Mouse (Mus musculus): ENCODE data around the gene Unk. TPM values are rescaled to one million over a fixed set of nuclear protein-coding genes. Genes with fewer than 3 reads are reported as not detected.
A peak's percentile ranks its signal among the peaks of the same experiment; 100 is the strongest.
"Not testable (repeated sequence)": the region's sequence is repeated elsewhere in the genome, so short reads cannot be mapped to it uniquely, and the experiment has no call there.

The Unk gene
- polyA plus RNA-seq, 1 experiment = 48.1 TPM

DNA sequence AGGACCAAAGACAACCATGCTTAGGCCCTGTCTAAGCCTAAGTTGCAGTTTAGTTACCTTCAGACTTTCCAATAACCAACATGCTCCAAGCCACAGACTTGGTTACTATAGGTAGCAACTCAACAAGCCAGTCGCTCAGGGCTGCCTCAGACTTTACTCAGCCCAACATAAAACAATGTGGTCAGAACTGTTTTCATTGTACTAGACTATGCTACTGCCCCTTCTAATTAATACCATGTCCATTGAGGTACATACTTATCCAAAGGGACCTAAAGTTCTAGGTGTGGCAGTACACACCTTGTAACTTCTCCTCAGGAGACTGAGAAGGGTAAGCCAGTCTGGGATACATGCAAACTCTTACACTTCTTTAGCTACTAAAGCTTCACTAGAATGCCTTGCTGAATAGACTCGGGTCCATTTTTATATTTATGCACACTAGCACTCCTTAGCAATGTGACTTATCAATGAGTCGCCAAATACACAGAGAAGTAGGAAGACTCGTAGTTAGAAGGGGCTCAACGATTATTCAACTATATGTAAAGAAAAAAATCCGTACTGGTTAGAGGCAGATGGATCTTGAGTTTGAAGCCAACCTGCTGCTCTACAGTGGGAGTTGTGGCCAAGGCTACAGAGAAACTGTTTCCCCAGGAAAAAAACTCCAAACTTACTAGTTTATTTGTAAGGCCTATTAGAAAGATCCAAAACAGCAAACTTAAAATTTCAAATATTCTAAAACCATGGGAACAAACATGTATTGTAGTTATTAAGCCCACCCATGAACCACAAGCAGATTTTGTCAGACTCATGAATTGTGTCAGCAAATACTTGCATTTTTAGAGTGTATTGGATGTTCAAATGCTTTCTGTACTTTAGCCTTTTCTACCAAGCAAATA is 8.5 kb upstream of the Unk start:
- Histone ChIP-seq H3K27ac (ENCODE audit: insufficient read depth, low read length) (no peak overlapping the region), H3K4me3 (replicated peaks; ENCODE audit: insufficient read depth, low read depth, low read length) (peak overlapping the region; percentile 31), H3K27me3 (ENCODE audit: control insufficient read depth, insufficient read depth, low read length) (no peaks in the 10 kb centered on the region), H3K4me1 (ENCODE audit: control insufficient read depth, insufficient read depth, low read length) (peaks cover 9% of the 10 kb centered on the region)
- DNase-seq = no peak
- WGBS = 24% methylated on average over 6 of the region's 6 CpGs
- TF ChIP-seq CTCF (IDR thresholded peaks at IDR 0.05; ENCODE audit: borderline replicate concordance, insufficient read depth, low read depth, low read length) = no peak
- TF ChIP-seq POLR2A (IDR thresholded peaks at IDR 0.05; ENCODE audit: borderline replicate concordance, insufficient read depth, low read length) = 0 out of 2 replicates have a peak, but pooled peaks have one; percentile 11

DNA sequence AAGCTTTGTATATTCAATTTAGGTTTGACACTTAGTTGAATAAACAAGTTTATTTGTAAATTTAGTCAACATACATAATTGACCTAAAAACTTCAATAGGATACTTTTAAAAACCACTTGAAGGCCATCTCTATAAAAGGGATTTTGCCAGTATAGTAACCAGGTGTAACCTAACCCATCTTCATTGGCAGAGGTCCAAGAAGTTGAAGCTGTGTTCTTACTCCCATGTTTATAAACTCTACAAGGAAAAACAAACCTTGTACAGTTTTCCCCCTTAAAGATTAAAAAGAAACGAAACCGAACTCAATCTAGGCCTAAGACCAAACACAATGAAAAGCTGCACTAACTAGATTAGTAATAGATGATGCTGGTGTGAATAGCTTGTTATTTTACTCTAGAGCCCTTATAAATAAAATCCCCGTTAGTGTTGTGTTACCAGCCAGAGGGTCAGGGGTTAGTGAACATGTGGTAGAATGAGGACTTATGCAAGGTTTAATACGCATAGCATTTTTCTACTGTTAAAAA is 7.8 kb upstream of the Unk start:
- 11% methylated on average over 4 of the region's 4 CpGs for WGBS
- TF ChIP-seq POLR2A (IDR thresholded peaks at IDR 0.05; ENCODE audit: borderline replicate concordance, insufficient read depth, low read length) = no peak
- no peak for TF ChIP-seq CTCF (IDR thresholded peaks at IDR 0.05; ENCODE audit: borderline replicate concordance, insufficient read depth, low read depth, low read length)
- DNase-seq = no peak
- H3K27me3 ChIP-seq (ENCODE audit: control insufficient read depth, insufficient read depth, low read length) = no peaks in the 10 kb centered on the region
- peak overlapping the region; percentile 47 for H3K4me3 ChIP-seq (replicated peaks; ENCODE audit: insufficient read depth, low read depth, low read length)
- H3K4me1 ChIP-seq (ENCODE audit: control insufficient read depth, insufficient read depth, low read length) = peaks cover 9% of the 10 kb centered on the region
- no peak overlapping the region for H3K27ac ChIP-seq (ENCODE audit: insufficient read depth, low read length)

- DNase-seq; H3K27me3 ChIP-seq (ENCODE audit: control insufficient read depth, insufficient read depth, low read length); H3K4me1 ChIP-seq (ENCODE audit: control insufficient read depth, insufficient read depth, low read length): not testable (repeated sequence)
- under 1% methylated on average over 18 of the region's 18 CpGs for WGBS
- Histone ChIP-seq H3K4me3 (replicated peaks; ENCODE audit: insufficient read depth, low read depth, low read length) (peak overlapping the region; percentile 80), H3K27ac (ENCODE audit: insufficient read depth, low read length) (peak overlapping the region; percentile 45; the same call in 1 of the 2 replicates)
Observed at GRCm38 (mm10) chr11:116023074-116023770, 6.9 kb upstream of the Unk start.

- H3K27ac ChIP-seq (ENCODE audit: insufficient read depth, low read length) = peak overlapping the region; percentile 99
- DNase-seq = peak; percentile 91 to 94
- 1% methylated on average over 56 of the region's 57 CpGs for WGBS
- peak; percentile 47; the same call in 1 of the 2 replicates for TF ChIP-seq CTCF (IDR thresholded peaks at IDR 0.05; ENCODE audit: borderline replicate concordance, insufficient read depth, low read depth, low read length)
- no peak for TF ChIP-seq POLR2A (IDR thresholded peaks at IDR 0.05; ENCODE audit: borderline replicate concordance, insufficient read depth, low read length)
- no peaks in the 10 kb centered on the region for H3K27me3 ChIP-seq (ENCODE audit: control insufficient read depth, insufficient read depth, low read length)
- peaks cover 7% of the 10 kb centered on the region; the same call in 1 of the 2 replicates for H3K4me1 ChIP-seq (ENCODE audit: control insufficient read depth, insufficient read depth, low read length)
- peak overlapping the region; percentile 80 for H3K4me3 ChIP-seq (replicated peaks; ENCODE audit: insufficient read depth, low read depth, low read length)
Observed at GRCm38 (mm10) chr11:116023771-116024355, 6.3 kb upstream of the Unk start.

- Histone ChIP-seq H3K4me1 (ENCODE audit: control insufficient read depth, insufficient read depth, low read length) (peaks cover 7% of the 10 kb centered on the region; the same call in 1 of the 2 replicates), H3K27ac (ENCODE audit: insufficient read depth, low read length) (peak overlapping the region; percentile 99), H3K27me3 (ENCODE audit: control insufficient read depth, insufficient read depth, low read length) (no peaks in the 10 kb centered on the region), H3K4me3 (replicated peaks; ENCODE audit: insufficient read depth, low read depth, low read length) (peak overlapping the region; percentile 80)
- TF ChIP-seq POLR2A (IDR thresholded peaks at IDR 0.05; ENCODE audit: borderline replicate concordance, insufficient read depth, low read length) = peak; percentile 100
- no peak for TF ChIP-seq CTCF (IDR thresholded peaks at IDR 0.05; ENCODE audit: borderline replicate concordance, insufficient read depth, low read depth, low read length)
- DNase-seq = peak; percentile 96 to 99
- WGBS = under 1% methylated on average over 37 of the region's 37 CpGs
Observed at GRCm38 (mm10) chr11:116024356-116024808, 5.7 kb upstream of the Unk start.

DNA sequence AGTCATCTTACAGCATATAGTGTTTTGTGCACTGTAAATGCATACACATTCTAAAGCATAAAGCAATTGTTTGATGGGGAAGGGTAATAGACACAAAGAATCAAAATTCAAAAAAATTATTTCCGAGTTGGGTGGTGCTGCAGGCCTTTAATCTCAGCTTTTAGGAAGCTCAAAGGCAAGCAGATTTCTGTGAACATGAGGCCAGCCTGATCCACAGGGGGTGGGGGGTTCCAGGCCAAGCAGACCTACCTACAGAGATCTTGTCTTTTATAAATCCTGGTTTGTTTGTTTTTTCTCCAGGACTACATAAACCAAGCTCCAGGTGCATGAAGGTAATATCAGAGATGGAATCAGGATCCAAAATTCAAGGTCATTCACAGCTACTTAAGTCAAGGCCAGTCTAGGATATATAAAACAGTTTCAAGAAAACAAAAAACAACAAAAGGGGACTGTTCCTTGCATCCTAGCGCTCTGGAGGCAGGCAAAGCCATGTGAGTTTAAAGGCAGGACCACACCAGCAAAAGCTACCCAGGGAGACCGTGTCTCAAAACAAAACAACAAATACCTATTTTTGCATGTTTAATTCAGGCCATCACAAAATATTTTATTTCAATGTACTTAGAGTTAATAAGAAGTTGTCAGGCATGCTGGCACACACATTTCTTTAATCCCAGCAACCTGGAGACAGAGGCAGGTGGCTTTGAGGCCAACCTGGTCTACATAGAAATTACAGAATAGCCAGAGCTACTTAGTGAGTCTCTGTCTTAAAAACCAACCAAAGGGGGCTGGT is 4.9 kb upstream of the Unk start:
- no peak overlapping the region; the same call in 1 of the 2 replicates for H3K27ac ChIP-seq (ENCODE audit: insufficient read depth, low read length)
- DNase-seq = no peak

DNA sequence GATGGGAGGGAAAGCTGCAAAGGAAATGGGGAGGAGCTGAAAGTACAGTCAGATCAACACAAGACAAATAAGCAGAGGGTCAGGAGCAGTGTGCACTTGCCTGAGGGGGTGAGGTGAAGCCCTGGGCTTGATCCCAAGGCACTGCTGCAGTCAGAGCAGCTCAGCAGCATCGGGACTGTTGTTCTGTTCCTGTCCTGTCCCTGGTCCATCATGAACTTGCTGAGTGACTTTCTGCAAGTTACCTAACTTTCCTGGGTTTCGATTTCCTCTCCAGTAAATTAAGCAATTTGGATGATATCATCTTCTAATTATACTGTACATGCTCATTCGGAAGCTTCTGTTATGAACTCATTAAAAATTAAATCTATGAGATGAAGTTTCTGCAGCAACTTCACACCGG is 2.4 kb upstream of the Unk start, which contains the start of gene H3f3b:
Gene H3f3b, minus strand, starts transcription at position 207 of the 400 bp plus-strand sequence.
- 86% methylated on average over 4 of the region's 4 CpGs for WGBS
- DNase-seq = no peak
- Histone ChIP-seq H3K4me3 (replicated peaks; ENCODE audit: insufficient read depth, low read depth, low read length) (no peak within 1 kb of the TSS), H3K27ac (ENCODE audit: insufficient read depth, low read length) (no peak within 1 kb of the TSS), H3K4me1 (ENCODE audit: control insufficient read depth, insufficient read depth, low read length) (peaks cover 12% of the 10 kb centered on the region), H3K27me3 (ENCODE audit: control insufficient read depth, insufficient read depth, low read length) (no peaks in the 10 kb centered on the region)
- TF ChIP-seq CTCF (IDR thresholded peaks at IDR 0.05; ENCODE audit: borderline replicate concordance, insufficient read depth, low read depth, low read length) (no peak), POLR2A (IDR thresholded peaks at IDR 0.05; ENCODE audit: borderline replicate concordance, insufficient read depth, low read length) (no peak)

More for the DNA sequence above, 4.9 kb upstream of the Unk start:
- TF ChIP-seq POLR2A (IDR thresholded peaks at IDR 0.05; ENCODE audit: borderline replicate concordance, insufficient read depth, low read length) (no peak), CTCF (IDR thresholded peaks at IDR 0.05; ENCODE audit: borderline replicate concordance, insufficient read depth, low read depth, low read length) (no peak)
- Histone ChIP-seq H3K4me1 (ENCODE audit: control insufficient read depth, insufficient read depth, low read length) (0 out of 2 replicates have a peak, but pooled peaks cover 4% of the 10 kb centered on the region), H3K27me3 (ENCODE audit: control insufficient read depth, insufficient read depth, low read length) (no peaks in the 10 kb centered on the region), H3K4me3 (replicated peaks; ENCODE audit: insufficient read depth, low read depth, low read length) (no peak overlapping the region)
- WGBS = 85% methylated on average over 3 of the region's 3 CpGs

All from cerebellum, adult 2 months (tissue).